Mouse (Mus musculus): Measurements from ENCODE around the gene March6. TPM values are rescaled to one million over a fixed set of nuclear protein-coding genes. Genes with fewer than 3 reads are reported as not detected.

March6 gene
- polyA plus RNA-seq, 1 experiment = 24.0 TPM

DNA sequence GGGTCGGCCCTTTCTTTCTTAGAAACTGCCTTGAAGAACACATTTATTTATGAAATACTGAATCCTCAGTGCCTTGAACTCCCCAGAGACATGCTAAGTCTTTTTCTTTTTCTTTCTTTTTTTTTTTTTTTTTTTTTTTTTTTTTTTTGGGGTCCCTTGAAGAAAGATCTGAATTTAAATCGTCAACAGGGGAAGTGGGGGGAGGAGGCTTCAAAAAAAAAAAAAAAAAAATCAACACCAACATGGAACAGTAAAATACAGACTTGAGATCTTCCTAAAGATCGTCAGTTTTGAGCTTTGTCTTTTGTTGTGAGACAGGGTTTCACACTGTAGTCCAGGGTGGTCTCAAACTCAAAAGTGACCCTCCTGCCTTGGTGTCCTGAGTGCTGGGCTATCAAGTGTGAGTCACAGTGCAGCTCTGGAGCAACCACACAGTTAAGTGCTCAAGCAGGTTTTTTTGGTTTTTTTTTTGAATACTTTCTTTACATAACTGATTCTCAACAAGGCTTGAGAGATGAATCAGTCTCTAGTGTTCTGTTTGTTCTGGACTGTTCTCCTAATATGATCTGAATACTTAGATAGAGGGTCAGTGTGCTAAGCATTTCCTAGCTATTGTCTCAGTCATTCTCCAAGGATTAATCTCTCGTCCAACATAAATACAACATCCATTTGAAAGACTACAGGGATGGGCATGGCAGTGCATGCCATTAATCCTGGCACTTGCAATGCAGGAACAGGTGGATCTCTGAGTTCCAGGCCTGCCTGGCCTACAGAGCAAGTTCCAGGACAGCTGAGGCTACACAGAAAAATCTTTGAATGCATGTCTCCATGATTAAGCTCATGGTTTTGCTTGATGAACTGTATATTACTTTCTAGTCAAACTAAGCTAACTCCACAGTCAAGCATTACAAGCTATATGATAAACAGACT, 57.9 kb downstream of the March6 start:
- no peak for DNase-seq

GRCm38 (mm10) chr15:31471529-31471928, 59.3 kb downstream of the March6 start:
- Histone ChIP-seq H3K36me3 (ENCODE audit: control insufficient read depth, insufficient read depth, low read length) (peaks cover 41% of the 10 kb centered on the region), H3K27me3 (ENCODE audit: control insufficient read depth, insufficient read depth, low read length) (no peaks in the 10 kb centered on the region), H3K27ac (ENCODE audit: control insufficient read depth, insufficient read depth, low read length) (no peak overlapping the region), H3K4me1 (replicated peaks; ENCODE audit: control insufficient read depth, insufficient read depth, low read length) (peaks cover 9% of the 10 kb centered on the region), H3K4me3 (ENCODE audit: control insufficient read depth, insufficient read depth, low read length) (no peak overlapping the region)
- no peak for TF ChIP-seq POLR2A (IDR thresholded peaks at IDR 0.05; ENCODE audit: control insufficient read depth, extremely low read depth, insufficient read depth, low read length, poor library complexity)
- no peak for TF ChIP-seq CTCF (IDR thresholded peaks at IDR 0.05; ENCODE audit: borderline replicate concordance, control insufficient read depth, extremely low read depth, insufficient read depth, low read length, poor library complexity)
- DNase-seq = no peak
- WGBS = 97% methylated on average over 4 of the region's 4 CpGs

More for the DNA sequence above, 57.9 kb downstream of the March6 start:
- TF ChIP-seq CTCF (IDR thresholded peaks at IDR 0.05; ENCODE audit: borderline replicate concordance, control insufficient read depth, extremely low read depth, insufficient read depth, low read length, poor library complexity) (no peak), POLR2A (IDR thresholded peaks at IDR 0.05; ENCODE audit: control insufficient read depth, extremely low read depth, insufficient read depth, low read length, poor library complexity) (no peak)
- H3K4me3 ChIP-seq (ENCODE audit: control insufficient read depth, insufficient read depth, low read length) = no peak overlapping the region
- H3K36me3 ChIP-seq (ENCODE audit: control insufficient read depth, insufficient read depth, low read length) = peaks cover 37% of the 10 kb centered on the region
- H3K27ac ChIP-seq (ENCODE audit: control insufficient read depth, insufficient read depth, low read length) = peak overlapping the region; percentile 72; the same call in 1 of the 2 replicates
- WGBS = 40% methylated on average over 4 of the region's 4 CpGs
- peaks cover 9% of the 10 kb centered on the region for H3K4me1 ChIP-seq (replicated peaks; ENCODE audit: control insufficient read depth, insufficient read depth, low read length)
- H3K27me3 ChIP-seq (ENCODE audit: control insufficient read depth, insufficient read depth, low read length) = no peaks in the 10 kb centered on the region

- Histone ChIP-seq H3K27me3 (ENCODE audit: control insufficient read depth, insufficient read depth, low read length) (no peaks in the 10 kb centered on the region), H3K27ac (ENCODE audit: control insufficient read depth, insufficient read depth, low read length) (no peak overlapping the region), H3K4me1 (replicated peaks; ENCODE audit: control insufficient read depth, insufficient read depth, low read length) (peaks cover 7% of the 10 kb centered on the region), H3K4me3 (ENCODE audit: control insufficient read depth, insufficient read depth, low read length) (no peak overlapping the region), H3K36me3 (ENCODE audit: control insufficient read depth, insufficient read depth, low read length) (peaks cover 48% of the 10 kb centered on the region)
- 97% methylated on average over 4 of the region's 4 CpGs for WGBS
- TF ChIP-seq CTCF (IDR thresholded peaks at IDR 0.05; ENCODE audit: borderline replicate concordance, control insufficient read depth, extremely low read depth, insufficient read depth, low read length, poor library complexity) (no peak), POLR2A (IDR thresholded peaks at IDR 0.05; ENCODE audit: control insufficient read depth, extremely low read depth, insufficient read depth, low read length, poor library complexity) (no peak)
- no peak for DNase-seq
These were observed 61.4 kb downstream of the March6 start for GRCm38 (mm10) chr15:31469497-31469896.

GRCm38 (mm10) chr15:31468806-31469205, 62.0 kb downstream of the March6 start:
- TF ChIP-seq CTCF (IDR thresholded peaks at IDR 0.05; ENCODE audit: borderline replicate concordance, control insufficient read depth, extremely low read depth, insufficient read depth, low read length, poor library complexity) = no peak
- TF ChIP-seq POLR2A (IDR thresholded peaks at IDR 0.05; ENCODE audit: control insufficient read depth, extremely low read depth, insufficient read depth, low read length, poor library complexity) = no peak
- no peaks in the 10 kb centered on the region for H3K27me3 ChIP-seq (ENCODE audit: control insufficient read depth, insufficient read depth, low read length)
- 86% methylated on average over 5 of the region's 5 CpGs for WGBS
- peaks cover 49% of the 10 kb centered on the region for H3K36me3 ChIP-seq (ENCODE audit: control insufficient read depth, insufficient read depth, low read length)
- no peak overlapping the region for H3K27ac ChIP-seq (ENCODE audit: control insufficient read depth, insufficient read depth, low read length)
- no peak for DNase-seq
- peaks cover 5% of the 10 kb centered on the region for H3K4me1 ChIP-seq (replicated peaks; ENCODE audit: control insufficient read depth, insufficient read depth, low read length)
- no peak overlapping the region for H3K4me3 ChIP-seq (ENCODE audit: control insufficient read depth, insufficient read depth, low read length)

- no peak overlapping the region for H3K27ac ChIP-seq (ENCODE audit: control insufficient read depth, insufficient read depth, low read length)
- 97% methylated on average over 1 of the region's 1 CpGs for WGBS
- no peaks in the 10 kb centered on the region for H3K27me3 ChIP-seq (ENCODE audit: control insufficient read depth, insufficient read depth, low read length)
- no peak for TF ChIP-seq CTCF (IDR thresholded peaks at IDR 0.05; ENCODE audit: borderline replicate concordance, control insufficient read depth, extremely low read depth, insufficient read depth, low read length, poor library complexity)
- no peak for TF ChIP-seq POLR2A (IDR thresholded peaks at IDR 0.05; ENCODE audit: control insufficient read depth, extremely low read depth, insufficient read depth, low read length, poor library complexity)
- peaks cover 70% of the 10 kb centered on the region for H3K36me3 ChIP-seq (ENCODE audit: control insufficient read depth, insufficient read depth, low read length)
- no peak for DNase-seq
- no peak overlapping the region for H3K4me3 ChIP-seq (ENCODE audit: control insufficient read depth, insufficient read depth, low read length)
- no peaks in the 10 kb centered on the region for H3K4me1 ChIP-seq (replicated peaks; ENCODE audit: control insufficient read depth, insufficient read depth, low read length)
These were observed 64.1 kb downstream of the March6 start for GRCm38 (mm10) chr15:31466749-31467148.

DNA sequence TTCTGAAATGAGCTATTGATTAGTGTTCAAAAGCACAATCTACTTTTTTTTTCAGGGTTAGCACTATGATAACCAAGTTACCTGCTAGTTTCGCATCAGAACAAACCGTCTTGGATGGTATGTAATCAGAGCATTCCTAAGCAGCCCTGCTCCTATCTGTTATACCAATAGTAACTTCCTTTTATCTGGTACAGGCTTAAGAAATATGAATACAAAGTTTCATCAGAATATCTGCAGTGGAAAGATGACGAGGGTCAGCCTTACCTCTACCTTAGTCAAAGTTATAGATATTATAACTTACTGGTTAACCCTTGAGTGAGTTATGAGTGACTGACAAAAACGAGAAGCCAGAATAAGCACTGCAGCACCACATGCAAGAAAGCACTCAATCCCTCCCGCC, 64.6 kb downstream of the March6 start:
- Histone ChIP-seq H3K4me3 (ENCODE audit: control insufficient read depth, insufficient read depth, low read length) (no peak overlapping the region), H3K4me1 (replicated peaks; ENCODE audit: control insufficient read depth, insufficient read depth, low read length) (no peaks in the 10 kb centered on the region), H3K36me3 (ENCODE audit: control insufficient read depth, insufficient read depth, low read length) (peaks cover 74% of the 10 kb centered on the region), H3K27ac (ENCODE audit: control insufficient read depth, insufficient read depth, low read length) (no peak overlapping the region), H3K27me3 (ENCODE audit: control insufficient read depth, insufficient read depth, low read length) (no peaks in the 10 kb centered on the region)
- WGBS = 94% methylated on average over 5 of the region's 5 CpGs
- DNase-seq = no peak
- TF ChIP-seq POLR2A (IDR thresholded peaks at IDR 0.05; ENCODE audit: control insufficient read depth, extremely low read depth, insufficient read depth, low read length, poor library complexity) (no peak), CTCF (IDR thresholded peaks at IDR 0.05; ENCODE audit: borderline replicate concordance, control insufficient read depth, extremely low read depth, insufficient read depth, low read length, poor library complexity) (no peak)
